Mouse (Mus musculus): ENCODE measurements around the gene Slc39a11. TPM values are rescaled to one million over a fixed set of nuclear protein-coding genes. Genes with fewer than 3 reads are reported as not detected.

Slc39a11 gene
- polyA plus RNA-seq, 1 experiment from 2014 or later: 30.0 TPM

GRCm38 (mm10) chr11:113611112-113611646 is 38.7 kb downstream of the Slc39a11 start:
- Histone ChIP-seq H3K9ac (no peak overlapping the region), H3K27ac (no peak overlapping the region), H3K9me3 (no peaks in the 10 kb centered on the region), H3K4me1 (peaks cover 11% of the 10 kb centered on the region), H3K27me3 (0 out of 2 replicates have a peak, but pooled peaks cover 4% of the 10 kb centered on the region), H3K36me3 (no peaks in the 10 kb centered on the region), H3K4me3 (no peak overlapping the region), H3K4me2 (no peak overlapping the region)
- WGBS: 80% methylated on average over 10 of the region's 10 CpGs
- ATAC-seq (ENCODE audit: insufficient number of reproducible peaks, low FRiP score, low TSS enrichment, low read depth): no peak

DNA sequence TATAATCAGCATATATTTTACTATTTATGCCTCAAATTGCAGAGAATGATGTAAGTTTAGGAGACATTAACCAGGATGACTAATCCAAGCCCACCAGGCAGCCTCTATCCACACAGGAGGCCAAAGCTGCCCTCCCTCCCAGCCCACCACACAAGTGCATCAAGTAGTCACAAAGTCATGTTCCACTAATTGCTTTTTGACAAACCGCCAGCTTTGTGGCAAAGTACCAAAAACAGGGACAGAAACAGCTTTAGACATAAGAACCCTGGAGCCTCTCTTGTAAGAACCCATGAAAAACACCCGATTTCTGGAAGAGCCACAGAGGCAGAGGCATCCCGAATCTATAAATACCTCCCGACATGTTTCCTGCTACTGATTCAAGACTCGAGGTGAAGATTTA is 39.6 kb downstream of the Slc39a11 start:
- Histone ChIP-seq H3K4me1 (peaks cover 11% of the 10 kb centered on the region), H3K4me2 (no peak overlapping the region), H3K36me3 (no peaks in the 10 kb centered on the region), H3K9ac (no peak overlapping the region), H3K27ac (no peak overlapping the region), H3K4me3 (no peak overlapping the region), H3K9me3 (no peaks in the 10 kb centered on the region), H3K27me3 (0 out of 2 replicates have a peak, but pooled peaks cover under 1% of the 10 kb centered on the region)
- whole genome bisulfite sequencing: 39% methylated on average over 5 of the region's 5 CpGs
- no peak for ATAC-seq (ENCODE audit: insufficient number of reproducible peaks, low FRiP score, low TSS enrichment, low read depth)

- WGBS: 82% methylated on average over 5 of the region's 5 CpGs
- H3K9me3 ChIP-seq: no peaks in the 10 kb centered on the region
- no peak overlapping the region for H3K4me2 ChIP-seq
- H3K4me3 ChIP-seq: no peak overlapping the region
- no peak overlapping the region for H3K9ac ChIP-seq
- no peaks in the 10 kb centered on the region for H3K27me3 ChIP-seq
- no peak for ATAC-seq (ENCODE audit: insufficient number of reproducible peaks, low FRiP score, low TSS enrichment, low read depth)
- no peaks in the 10 kb centered on the region for H3K36me3 ChIP-seq
- no peak overlapping the region for H3K27ac ChIP-seq
- H3K4me1 ChIP-seq: peaks cover 11% of the 10 kb centered on the region
Measured at GRCm38 (mm10) chr11:113609581-113609980, 40.3 kb downstream of the Slc39a11 start.

GRCm38 (mm10) chr11:113607556-113607955 is 42.3 kb downstream of the Slc39a11 start:
- ATAC-seq (ENCODE audit: insufficient number of reproducible peaks, low FRiP score, low TSS enrichment, low read depth): no peak

GRCm38 (mm10) chr11:113601616-113602343 is 48.1 kb downstream of the Slc39a11 start:
- Histone ChIP-seq H3K4me2 (no peak overlapping the region), H3K9ac (no peak overlapping the region), H3K27ac (no peak overlapping the region), H3K4me3 (no peak overlapping the region), H3K36me3 (no peaks in the 10 kb centered on the region), H3K27me3 (no peaks in the 10 kb centered on the region), H3K9me3 (no peaks in the 10 kb centered on the region), H3K4me1 (peaks cover 11% of the 10 kb centered on the region)
- WGBS: 58% methylated on average over 12 of the region's 12 CpGs
- ATAC-seq (ENCODE audit: insufficient number of reproducible peaks, low FRiP score, low TSS enrichment, low read depth): no peak

More at GRCm38 (mm10) chr11:113607556-113607955, 42.3 kb downstream of the Slc39a11 start:
- WGBS: 97% methylated on average over 12 of the region's 12 CpGs
- Histone ChIP-seq H3K4me1 (peaks cover 18% of the 10 kb centered on the region), H3K27me3 (no peaks in the 10 kb centered on the region), H3K4me3 (no peak overlapping the region), H3K9ac (no peak overlapping the region), H3K4me2 (no peak overlapping the region), H3K9me3 (no peaks in the 10 kb centered on the region), H3K36me3 (no peaks in the 10 kb centered on the region), H3K27ac (no peak overlapping the region)

- no peak for ATAC-seq (ENCODE audit: insufficient number of reproducible peaks, low FRiP score, low TSS enrichment, low read depth)
- Histone ChIP-seq H3K9ac (no peak overlapping the region), H3K4me3 (no peak overlapping the region), H3K27me3 (no peaks in the 10 kb centered on the region), H3K4me2 (no peak overlapping the region), H3K36me3 (no peaks in the 10 kb centered on the region), H3K4me1 (peaks cover 11% of the 10 kb centered on the region), H3K9me3 (no peaks in the 10 kb centered on the region), H3K27ac (no peak overlapping the region)
- WGBS: 81% methylated on average over 18 of the region's 18 CpGs
Measured at GRCm38 (mm10) chr11:113600526-113601245, 49.2 kb downstream of the Slc39a11 start.

GRCm38 (mm10) chr11:113597632-113598031 is 52.2 kb downstream of the Slc39a11 start:
- H3K36me3 ChIP-seq: no peaks in the 10 kb centered on the region
- H3K27ac ChIP-seq: no peak overlapping the region
- H3K9ac ChIP-seq: no peak overlapping the region
- H3K4me1 ChIP-seq: peaks cover 4% of the 10 kb centered on the region; the same call in 1 of the 2 replicates
- 82% methylated on average over 3 of the region's 3 CpGs for WGBS
- no peak overlapping the region for H3K4me3 ChIP-seq
- H3K4me2 ChIP-seq: no peak overlapping the region
- no peak for ATAC-seq (ENCODE audit: insufficient number of reproducible peaks, low FRiP score, low TSS enrichment, low read depth)
- no peaks in the 10 kb centered on the region for H3K27me3 ChIP-seq
- no peaks in the 10 kb centered on the region for H3K9me3 ChIP-seq

GRCm38 (mm10) chr11:113595144-113595543 is 54.7 kb downstream of the Slc39a11 start:
- no peaks in the 10 kb centered on the region for H3K36me3 ChIP-seq
- no peak overlapping the region for H3K27ac ChIP-seq
- no peak overlapping the region for H3K4me2 ChIP-seq
- H3K27me3 ChIP-seq: no peaks in the 10 kb centered on the region
- WGBS: 86% methylated on average over 5 of the region's 5 CpGs
- H3K4me3 ChIP-seq: no peak overlapping the region
- no peak overlapping the region for H3K9ac ChIP-seq
- ATAC-seq (ENCODE audit: insufficient number of reproducible peaks, low FRiP score, low TSS enrichment, low read depth): no peak
- H3K4me1 ChIP-seq: no peaks in the 10 kb centered on the region
- H3K9me3 ChIP-seq: no peaks in the 10 kb centered on the region

DNA sequence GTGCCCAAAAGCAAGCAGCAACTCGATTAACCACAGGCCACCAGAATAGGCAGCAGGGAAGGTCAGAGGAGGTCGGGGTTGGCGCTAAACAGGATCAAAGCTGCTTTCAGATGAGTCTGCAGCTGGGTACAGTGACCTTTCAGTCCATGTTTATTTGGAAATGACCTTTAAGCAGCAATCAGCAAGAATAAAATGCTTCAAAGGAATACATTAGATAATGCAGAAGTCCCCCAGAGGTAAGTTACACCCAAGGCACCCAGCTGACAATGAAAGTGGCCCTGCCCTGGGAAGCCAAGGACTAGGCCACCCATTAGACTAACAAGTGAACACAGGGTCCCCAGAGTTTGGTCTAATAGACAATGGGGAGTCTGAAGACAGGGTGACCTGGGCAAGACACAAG is 60.9 kb downstream of the Slc39a11 start:
- Histone ChIP-seq H3K4me3 (no peak overlapping the region), H3K36me3 (no peaks in the 10 kb centered on the region), H3K4me1 (0 out of 2 replicates have a peak, but pooled peaks cover 5% of the 10 kb centered on the region), H3K9me3 (no peaks in the 10 kb centered on the region), H3K27me3 (no peaks in the 10 kb centered on the region), H3K4me2 (no peak overlapping the region), H3K27ac (no peak overlapping the region), H3K9ac (no peak overlapping the region)
- no peak for ATAC-seq (ENCODE audit: insufficient number of reproducible peaks, low FRiP score, low TSS enrichment, low read depth)
- 57% methylated on average over 3 of the region's 3 CpGs for WGBS

GRCm38 (mm10) chr11:113586423-113586822 is 63.5 kb downstream of the Slc39a11 start:
- H3K4me3 ChIP-seq: no peak overlapping the region
- H3K4me1 ChIP-seq: 0 out of 2 replicates have a peak, but pooled peaks cover 6% of the 10 kb centered on the region
- no peaks in the 10 kb centered on the region for H3K27me3 ChIP-seq
- WGBS: 30% methylated on average over 6 of the region's 6 CpGs
- no peak overlapping the region for H3K4me2 ChIP-seq
- no peaks in the 10 kb centered on the region for H3K9me3 ChIP-seq
- no peak for ATAC-seq (ENCODE audit: insufficient number of reproducible peaks, low FRiP score, low TSS enrichment, low read depth)
- no peak overlapping the region for H3K27ac ChIP-seq
- no peaks in the 10 kb centered on the region for H3K36me3 ChIP-seq
- H3K9ac ChIP-seq: no peak overlapping the region

- H3K9ac ChIP-seq: no peak overlapping the region
- no peak overlapping the region for H3K27ac ChIP-seq
- no peak overlapping the region for H3K4me3 ChIP-seq
- WGBS: 49% methylated on average over 11 of the region's 11 CpGs
- 0 out of 2 replicates have a peak, but pooled peaks cover 6% of the 10 kb centered on the region for H3K4me1 ChIP-seq
- no peaks in the 10 kb centered on the region for H3K36me3 ChIP-seq
- no peak for ATAC-seq (ENCODE audit: insufficient number of reproducible peaks, low FRiP score, low TSS enrichment, low read depth)
- H3K27me3 ChIP-seq: no peaks in the 10 kb centered on the region
- H3K4me2 ChIP-seq: no peak overlapping the region
- H3K9me3 ChIP-seq: no peaks in the 10 kb centered on the region
Measured at GRCm38 (mm10) chr11:113583879-113584661, 65.8 kb downstream of the Slc39a11 start.
